Mouse (Mus musculus) embryonic facial prominence, embryonic 11.5 days (tissue): ENCODE measurements at regions not wholly inside any gene's neighbourhood (a gene's known extent, or its start where the extent isn't known, plus 50 kb on each side); places are given as distances from the start of the nearest gene placed in this dataset.
A peak's percentile ranks its signal among the peaks of the same experiment; 100 is the strongest.

Experiments
- ATAC-seq: fragments of 200-750 bp; cut with Nextera tagmentation; replicated peaks from 2 replicates; pipeline ENCODE4 v1.8.0; 2017; ENCODE audit warnings: low read depth; ENCODE audit not compliant: insufficient number of reproducible peaks, low FRiP score, low TSS enrichment
- DNase-seq: peaks from one replicate; pipeline ENCODE4 v3.0.0-alpha.2; 2015; ENCODE audit warnings: low spot score
- H3K27ac ChIP-seq: fragments of 300-500 bp; sonication (generic); replicated peaks from 2 replicates; pipeline ENCODE4 v1.5.1; 2014; ENCODE audit warnings: mild to moderate bottlenecking, low read depth, low read length, control low read depth
- H3K27me3 ChIP-seq: fragments of 300-500 bp; sonication (generic); 2 replicates; pipeline ENCODE4 v1.6.1; 2014; ENCODE audit warnings: mild to moderate bottlenecking, low read length, moderate library complexity, mixed read lengths; ENCODE audit not compliant: control insufficient read depth, insufficient read depth
- H3K36me3 ChIP-seq: fragments of 300-500 bp; sonication (generic); replicated peaks from 2 replicates; pipeline ENCODE4 v1.6.1; 2014; ENCODE audit warnings: low read depth, mild to moderate bottlenecking, low read length, moderate library complexity, mixed read lengths; ENCODE audit not compliant: control insufficient read depth, insufficient read depth
- H3K4me1 ChIP-seq: fragments of 300-500 bp; sonication (generic); 2 replicates; pipeline ENCODE4 v1.6.1; 2014; ENCODE audit warnings: low read length, mixed read lengths; ENCODE audit not compliant: control insufficient read depth, insufficient read depth
- H3K4me2 ChIP-seq: fragments of 300-500 bp; sonication (generic); 2 replicates; pipeline ENCODE4 v1.6.1; 2014; ENCODE audit warnings: low read depth, mild to moderate bottlenecking, control low read depth, low read length, moderate library complexity
- H3K4me3 ChIP-seq: fragments of 300-500 bp; sonication (generic); 2 replicates; pipeline ENCODE4 v1.5.1; 2014; ENCODE audit warnings: low read depth, low read length, control low read depth
- H3K9ac ChIP-seq: fragments of 300-500 bp; sonication (generic); replicated peaks from 2 replicates; pipeline ENCODE4 v1.6.1; 2014; ENCODE audit warnings: mild to moderate bottlenecking, control low read depth, low read length
- H3K9me3 ChIP-seq: fragments of 300-500 bp; sonication (generic); replicated peaks from 2 replicates; pipeline ENCODE4 v1.6.1; 2016; ENCODE audit warnings: mild to moderate bottlenecking, low read length, inconsistent platforms, mixed read lengths; ENCODE audit not compliant: control insufficient read depth
- WGBS: fragments of 180-500 bp; shearing (Covaris S2); extraction: QIAGEN DNeasy Blood & Tissue Kit; methylation state at CpG from one replicate; pipeline ENCODE4 v1.1.7; 2014; 5-methylcytosine and 5-hydroxymethylcytosine counted together

DNA sequence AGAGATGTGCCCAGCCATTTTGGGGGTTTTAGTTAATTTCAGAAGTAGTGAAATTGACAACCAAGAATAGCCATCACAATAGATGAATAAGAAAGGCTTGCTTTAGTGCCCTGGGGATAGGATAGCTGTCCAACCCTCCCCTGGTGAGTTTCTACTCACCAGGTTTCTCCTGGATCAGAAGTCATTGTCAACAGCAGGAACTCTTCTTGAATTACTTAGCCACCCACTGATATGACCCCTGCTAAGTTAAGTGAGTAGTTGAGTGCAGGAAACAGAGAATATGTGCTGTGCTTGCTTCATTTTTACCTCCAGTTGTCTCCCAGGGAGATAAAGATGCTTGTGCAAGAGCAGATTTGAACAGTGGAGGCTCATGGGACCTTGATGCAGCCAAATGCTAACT is 183.3 kb downstream of the Faxc start:
- H3K4me2 ChIP-seq: no peak overlapping the region
- ATAC-seq (no peak), DNase-seq (no peak)
- H3K27me3 ChIP-seq: no peaks in the 10 kb centered on the region
- no peaks in the 10 kb centered on the region for H3K9me3 ChIP-seq
- H3K36me3 ChIP-seq: no peaks in the 10 kb centered on the region
- H3K4me1 ChIP-seq: no peaks in the 10 kb centered on the region
- no peak overlapping the region for H3K4me3 ChIP-seq
- H3K9ac ChIP-seq: no peak overlapping the region
- H3K27ac ChIP-seq: no peak overlapping the region

DNA sequence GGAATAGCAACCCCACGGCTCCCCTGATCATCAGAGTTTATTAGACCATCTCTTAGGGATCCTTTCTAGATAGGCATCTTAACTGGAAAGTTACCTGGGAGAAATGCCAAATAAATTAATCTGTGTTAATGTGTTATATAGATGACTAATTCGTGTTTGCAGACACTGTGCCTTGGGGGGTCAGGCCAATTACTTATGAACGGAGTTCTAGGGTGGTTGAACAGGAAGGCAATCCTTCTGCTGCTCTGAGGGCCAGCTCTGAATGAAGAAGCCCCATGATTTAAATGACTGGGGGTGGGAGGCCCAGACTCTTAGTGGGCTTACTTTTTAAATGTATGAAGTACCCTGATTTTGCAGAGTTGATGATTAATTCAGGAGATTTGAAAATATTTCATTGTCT is 188.7 kb downstream of the Faxc start:
- Histone ChIP-seq H3K9ac (no peak overlapping the region), H3K4me1 (no peaks in the 10 kb centered on the region), H3K27me3 (no peaks in the 10 kb centered on the region), H3K4me2 (no peak overlapping the region), H3K27ac (no peak overlapping the region), H3K4me3 (no peak overlapping the region), H3K9me3 (no peaks in the 10 kb centered on the region), H3K36me3 (no peaks in the 10 kb centered on the region)
- DNase-seq (no peak), ATAC-seq (no peak)
- WGBS: 62% methylated on average over 3 of the region's 3 CpGs

GRCm38 (mm10) chr4:22120953-22121352 is 189.8 kb downstream of the Faxc start:
- Histone ChIP-seq H3K4me3 (no peak overlapping the region), H3K27ac (no peak overlapping the region), H3K36me3 (no peaks in the 10 kb centered on the region), H3K27me3 (no peaks in the 10 kb centered on the region), H3K9ac (no peak overlapping the region), H3K4me2 (no peak overlapping the region), H3K9me3 (no peaks in the 10 kb centered on the region), H3K4me1 (no peaks in the 10 kb centered on the region)
- ATAC-seq: no peak
- no peak for DNase-seq
- WGBS: 48% methylated on average over 3 of the region's 3 CpGs

GRCm38 (mm10) chr4:22121397-22121796 is 190.3 kb downstream of the Faxc start:
- no peaks in the 10 kb centered on the region for H3K9me3 ChIP-seq

DNA sequence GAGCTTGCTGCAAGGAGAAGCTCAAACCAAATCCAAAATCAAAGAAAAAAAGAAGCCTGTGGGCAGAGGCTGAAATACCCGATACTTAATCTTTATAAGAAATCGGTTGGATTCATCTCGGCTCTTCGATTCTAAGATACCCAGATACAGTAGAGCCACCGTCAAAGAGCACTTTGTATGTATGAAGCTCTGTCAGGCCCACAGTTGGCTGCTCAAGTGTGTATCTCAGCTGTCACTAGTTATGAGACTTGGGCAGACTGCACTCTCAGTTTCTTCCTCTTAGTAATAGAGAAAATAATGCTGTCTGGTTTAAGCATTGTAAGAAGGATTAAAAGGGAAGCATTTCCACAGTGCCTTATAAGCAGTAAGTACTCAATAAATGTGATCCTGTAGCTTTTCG is 193.7 kb downstream of the Faxc start:
- WGBS: 89% methylated on average over 6 of the region's 6 CpGs
- Histone ChIP-seq H3K9ac (no peak overlapping the region), H3K27ac (no peak overlapping the region), H3K4me1 (no peaks in the 10 kb centered on the region), H3K27me3 (no peaks in the 10 kb centered on the region), H3K36me3 (no peaks in the 10 kb centered on the region), H3K9me3 (no peaks in the 10 kb centered on the region), H3K4me3 (no peak overlapping the region), H3K4me2 (no peak overlapping the region)
- DNase-seq (no peak), ATAC-seq (no peak)

More at GRCm38 (mm10) chr4:22121397-22121796, 190.3 kb downstream of the Faxc start:
- no peak overlapping the region for H3K4me3 ChIP-seq
- no peaks in the 10 kb centered on the region for H3K27me3 ChIP-seq
- no peak overlapping the region for H3K27ac ChIP-seq
- H3K36me3 ChIP-seq: no peaks in the 10 kb centered on the region
- WGBS: 69% methylated on average over 2 of the region's 2 CpGs
- no peak for DNase-seq
- no peak overlapping the region for H3K9ac ChIP-seq
- ATAC-seq: no peak
- no peak overlapping the region for H3K4me2 ChIP-seq
- H3K4me1 ChIP-seq: no peaks in the 10 kb centered on the region

GRCm38 (mm10) chr4:22130511-22130910 is 199.4 kb downstream of the Faxc start:
- DNase-seq: no peak
- Histone ChIP-seq H3K4me3 (no peak overlapping the region), H3K9me3 (no peaks in the 10 kb centered on the region), H3K4me2 (no peak overlapping the region), H3K9ac (no peak overlapping the region), H3K4me1 (no peaks in the 10 kb centered on the region), H3K27me3 (no peaks in the 10 kb centered on the region), H3K36me3 (no peaks in the 10 kb centered on the region), H3K27ac (no peak overlapping the region)
- no peak for ATAC-seq
- WGBS: 78% methylated on average over 8 of the region's 8 CpGs

DNA sequence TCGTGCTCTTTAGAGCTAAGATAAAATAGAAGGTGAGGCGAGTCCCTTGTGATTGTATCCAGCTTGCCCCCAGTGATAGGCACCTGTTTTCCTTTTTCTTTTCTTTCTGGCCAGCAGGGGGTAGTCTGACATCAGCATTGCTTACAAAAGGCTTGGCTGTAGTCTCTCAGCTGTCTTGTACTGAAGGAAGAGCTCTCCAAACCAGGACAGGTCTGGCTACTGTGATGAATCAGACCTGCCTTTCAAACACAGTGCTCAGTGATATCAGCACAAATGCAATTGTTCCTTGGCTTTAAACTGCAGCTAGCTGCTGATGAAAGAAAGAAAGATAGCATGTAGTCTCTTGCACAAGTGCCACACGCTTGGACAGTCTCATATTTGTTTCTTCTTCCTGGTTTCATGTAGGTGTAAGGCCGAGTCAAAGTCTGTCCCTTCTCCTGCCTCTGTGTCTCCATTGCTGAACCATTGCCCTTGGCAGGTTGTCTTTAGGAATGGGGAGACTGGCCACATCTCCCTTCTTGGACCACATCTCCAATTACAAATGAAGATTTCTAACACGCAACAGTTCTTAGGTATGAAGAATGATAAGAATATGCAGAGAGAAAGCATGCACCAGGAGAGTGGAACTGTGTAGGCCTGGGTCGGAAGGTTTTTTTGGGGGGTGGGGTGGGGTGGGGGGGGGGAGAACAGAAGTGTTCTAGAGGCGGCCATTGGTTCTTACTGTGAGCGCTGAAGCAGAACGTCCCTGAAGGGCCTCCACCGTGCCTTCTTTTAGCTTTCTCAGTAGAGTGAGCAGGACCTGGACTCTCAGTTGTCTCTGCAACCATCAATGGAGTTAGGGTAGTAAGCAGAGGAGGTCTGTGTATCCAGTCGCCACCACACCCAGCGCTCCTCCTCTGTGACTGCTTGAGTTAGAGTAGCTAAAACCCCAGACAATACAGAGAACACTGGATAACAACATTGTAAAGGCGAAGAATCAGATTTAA is 200.9 kb downstream of the Faxc start:
- H3K27ac ChIP-seq: no peak overlapping the region
- H3K9ac ChIP-seq: no peak overlapping the region
- no peaks in the 10 kb centered on the region for H3K4me1 ChIP-seq
- H3K36me3 ChIP-seq: no peaks in the 10 kb centered on the region
- no peaks in the 10 kb centered on the region for H3K27me3 ChIP-seq
- WGBS: 59% methylated on average over 13 of the region's 13 CpGs
- H3K9me3 ChIP-seq: no peaks in the 10 kb centered on the region
- peak; percentile 72; the same call in 1 of the 2 replicates for ATAC-seq
- DNase-seq: peak; percentile 62
- H3K4me3 ChIP-seq: no peak overlapping the region
- H3K4me2 ChIP-seq: no peak overlapping the region
